Mouse (Mus musculus) kidney, adult 9 months (tissue): ENCODE data around the gene Ces2h.

Experiments
- DNase-seq: peaks from one replicate; pipeline ENCODE4 v3.0.0; 2022

The Ces2h gene

DNA sequence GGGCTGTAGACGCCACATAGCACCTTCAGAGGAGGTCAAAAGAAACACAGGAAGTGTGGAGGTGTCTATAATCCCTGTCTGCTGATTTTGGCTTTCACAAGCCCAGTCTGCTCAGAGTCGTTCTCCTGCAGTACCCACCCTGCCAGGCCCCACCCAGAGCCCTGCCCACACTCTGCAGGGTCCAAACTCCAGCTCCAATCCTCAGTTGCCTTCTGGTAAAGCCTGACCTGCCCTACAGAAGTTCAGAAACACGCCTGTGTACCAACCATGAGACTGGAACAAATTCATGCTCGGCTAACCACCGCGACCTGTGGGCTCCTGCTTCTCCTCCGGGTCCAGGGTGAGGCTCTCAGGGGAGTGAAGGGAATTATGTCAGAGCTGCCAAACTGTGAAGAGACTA, at the start of gene Ces2h:
Gene Ces2h (plus strand): TSS at position 268 of the 400 bp plus-strand sequence.
- DNase-seq = peak; percentile 92

- DNase-seq = peak; percentile 39
These were observed 39.1 kb upstream of the Ces2h start, which contains the start of gene Ces2g for GRCm38 (mm10) chr8:104961537-104961961. TSS of gene Ces2g (plus strand) at chr8:104961718.

GRCm38 (mm10) chr8:104962229-104962901, 38.3 kb upstream of the Ces2h start:
- no peak for DNase-seq

- DNase-seq = no peak
These were observed 37.2 kb upstream of the Ces2h start for GRCm38 (mm10) chr8:104963375-104963894.

DNA sequence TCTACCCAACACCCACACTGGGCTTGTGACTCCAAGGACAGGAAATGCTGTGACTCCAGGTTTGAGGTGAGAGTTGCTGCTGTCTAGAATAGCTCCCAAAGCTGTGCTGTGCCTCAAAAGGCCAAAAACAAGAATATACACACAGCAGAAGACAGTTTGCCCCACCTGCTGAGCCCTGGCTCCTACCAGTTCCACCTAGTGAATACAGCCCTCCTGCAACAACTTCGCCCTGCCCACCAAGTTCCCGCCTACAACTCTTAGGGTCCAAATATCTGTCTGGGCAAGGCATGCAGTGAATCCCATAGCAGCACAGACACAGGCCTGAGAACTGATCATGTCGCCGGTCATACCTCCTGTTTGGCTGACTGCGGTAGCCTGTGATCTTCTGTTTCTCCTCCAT, 16.5 kb upstream of the Ces2h start:
- DNase-seq = peak; percentile 54

DNA sequence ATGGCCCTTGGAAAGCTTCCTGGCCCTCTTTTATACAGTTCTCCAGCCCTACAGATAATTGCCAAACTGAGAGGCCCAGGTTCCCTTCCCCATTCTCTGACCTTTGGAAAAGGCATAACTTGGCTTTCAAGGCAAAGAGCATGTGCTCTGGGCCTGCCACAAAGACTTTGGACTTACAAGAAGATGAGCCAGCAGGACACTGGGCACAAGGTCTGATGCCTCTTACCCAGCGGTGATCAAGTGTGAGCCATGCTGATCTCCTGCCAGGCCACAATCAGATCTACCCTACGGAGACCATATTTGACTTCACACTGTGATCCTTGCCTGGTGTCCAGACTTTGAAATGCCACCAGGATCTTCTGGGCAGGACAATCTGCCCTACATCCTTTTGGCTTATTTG, 15.7 kb upstream of the Ces2h start:
- peak; percentile 95 for DNase-seq

GRCm38 (mm10) chr8:104998191-104998590, 2.5 kb upstream of the Ces2h start:
- peak; percentile 72 for DNase-seq

DNA sequence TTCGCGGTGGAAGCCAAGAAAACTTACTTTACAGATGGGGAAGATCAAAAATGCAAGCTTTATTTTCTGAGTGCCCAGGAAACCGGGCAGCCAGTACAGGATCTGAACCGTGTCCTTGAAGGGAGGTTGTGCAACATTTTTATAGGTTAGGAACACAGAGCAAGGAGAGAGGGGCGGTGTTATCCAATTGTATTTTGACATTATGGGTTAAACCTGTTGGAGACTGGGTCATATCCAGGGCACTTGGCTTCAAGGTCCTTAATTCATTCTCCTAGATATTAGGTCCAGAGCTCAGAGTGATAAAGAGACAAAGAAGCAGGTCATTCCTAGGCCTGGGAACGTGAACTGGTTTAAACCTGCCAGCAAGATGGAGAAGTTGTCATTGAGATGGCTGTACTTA, 1.5 kb upstream of the Ces2h start:
- peak; percentile 35 for DNase-seq

DNA sequence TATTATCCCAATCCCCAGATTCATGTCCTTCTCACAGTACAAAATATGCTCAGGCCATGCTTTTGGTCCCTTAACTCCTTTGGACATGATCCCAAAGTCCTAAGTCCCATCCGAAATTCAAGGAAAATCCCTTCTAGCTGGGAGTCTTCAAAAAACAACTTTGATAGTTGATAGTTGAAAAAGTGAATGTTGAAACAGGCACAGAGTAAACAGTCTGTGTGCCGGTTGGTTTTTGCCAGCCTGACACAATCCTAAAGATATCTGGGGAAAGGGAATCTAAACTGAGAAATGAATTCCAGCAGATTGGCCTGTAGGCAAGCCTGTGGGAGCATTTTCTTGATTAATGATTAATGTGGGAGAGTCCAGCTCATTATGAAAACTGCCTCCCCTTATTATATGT, 9.3 kb downstream of the Ces2h start:
- peak; percentile 83 for DNase-seq

DNA sequence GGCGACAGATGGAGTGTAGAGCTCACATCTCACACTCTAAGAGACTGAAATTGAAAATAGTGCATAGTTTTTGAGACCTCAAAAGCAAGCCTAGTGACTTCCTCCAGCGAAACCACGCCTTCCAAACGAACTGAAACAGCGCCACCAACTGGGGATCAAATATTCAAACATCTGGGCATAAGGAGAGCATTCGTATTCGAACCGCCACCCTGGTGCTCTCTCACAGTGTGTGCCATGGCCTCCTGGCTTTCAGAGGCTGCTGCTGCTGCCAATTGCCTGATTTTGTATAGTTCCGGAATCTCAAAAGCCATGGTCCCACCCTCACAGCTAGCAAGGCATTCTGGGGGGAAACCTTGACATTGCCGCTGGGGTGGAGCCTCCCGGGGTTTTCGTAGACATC, 10.5 kb downstream of the Ces2h start:
- DNase-seq = peak; percentile 62

- no peak for DNase-seq
These were observed 13.7 kb downstream of the Ces2h start for GRCm38 (mm10) chr8:105014391-105014790.

- peak; percentile 64 for DNase-seq
These were observed 21.3 kb downstream of the Ces2h start for GRCm38 (mm10) chr8:105021954-105022353.

GRCm38 (mm10) chr8:105023087-105023486, 22.4 kb downstream of the Ces2h start:
- peak; percentile 82 for DNase-seq

DNA sequence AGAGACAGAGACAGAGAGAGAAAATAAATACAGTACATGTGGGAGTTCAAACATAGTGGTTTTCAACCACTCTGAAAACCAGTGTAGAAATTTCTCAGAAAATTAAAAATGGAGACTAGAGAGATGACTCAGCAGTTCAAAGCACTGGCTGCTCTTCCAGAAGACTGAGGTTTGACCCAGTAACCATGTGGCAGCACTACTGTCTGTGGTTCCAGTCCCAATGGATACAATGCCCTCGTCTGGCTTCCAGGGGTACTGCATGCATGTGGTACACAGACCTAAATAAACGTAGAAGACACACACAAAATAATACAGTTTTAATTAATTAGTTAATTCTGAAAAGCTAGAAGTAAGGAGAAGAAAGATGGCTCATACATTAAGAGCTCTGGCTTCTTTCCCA, 24.4 kb downstream of the Ces2h start:
- peak; percentile 59 for DNase-seq

- DNase-seq = no peak
These were observed 42.9 kb downstream of the Ces2h start for GRCm38 (mm10) chr8:105043510-105043909.

GRCm38 (mm10) chr8:105045824-105046401, 45.3 kb downstream of the Ces2h start:
- DNase-seq = no peak

DNA sequence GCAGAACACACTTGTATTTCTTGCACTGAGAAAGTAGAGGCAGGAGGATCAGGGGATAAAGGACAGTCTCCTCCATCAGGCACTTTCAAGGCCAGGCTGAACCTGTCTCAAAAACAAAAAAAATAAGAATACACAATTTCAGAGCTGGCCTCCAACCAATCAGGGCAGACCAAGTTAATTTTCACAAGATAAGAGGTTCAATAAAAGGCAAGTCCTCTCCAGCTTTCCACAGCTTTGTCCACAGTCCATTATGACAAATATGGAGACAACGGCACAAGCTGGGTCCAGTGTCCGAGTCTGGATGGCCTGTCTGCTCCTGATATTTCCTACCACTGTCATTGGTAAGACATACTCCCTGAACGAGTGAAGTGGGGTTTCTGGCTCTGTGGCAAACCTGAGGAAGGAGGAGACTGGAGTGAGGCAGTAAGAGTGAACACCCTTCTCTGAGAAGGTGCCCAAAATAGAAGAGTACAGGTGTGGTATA, 47.8 kb downstream of the Ces2h start, which contains the start of gene Ces3a:
Gene Ces3a (plus strand): TSS at position 231 of the 484 bp plus-strand sequence.
- DNase-seq = no peak

GRCm38 (mm10) chr8:105056211-105056610, 55.6 kb downstream of the Ces2h start:
- no peak for DNase-seq

DNA sequence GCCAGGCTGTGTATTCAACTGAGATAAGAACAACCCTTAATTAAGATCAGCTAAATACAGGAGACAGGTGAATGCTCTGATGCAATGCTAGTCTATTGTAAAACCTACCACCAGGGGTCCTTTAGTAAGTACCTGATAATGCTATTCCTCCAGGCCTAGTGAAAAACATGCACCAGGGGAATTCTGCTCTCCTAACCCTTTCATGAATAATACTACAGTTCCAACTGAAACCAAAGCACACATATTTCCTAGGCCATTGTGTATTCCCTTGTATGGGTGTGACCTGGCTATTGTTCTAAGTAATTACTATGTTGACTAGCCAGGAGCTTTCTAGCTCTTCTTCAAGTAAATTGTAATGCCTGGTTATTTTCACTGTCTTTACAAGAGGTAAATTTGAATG, 59.4 kb downstream of the Ces2h start:
- no peak for DNase-seq

- peak; percentile 84 for DNase-seq
These were observed 66.1 kb downstream of the Ces2h start for GRCm38 (mm10) chr8:105066761-105067160.

GRCm38 (mm10) chr8:105067905-105068304, 67.3 kb downstream of the Ces2h start:
- peak; percentile 61 for DNase-seq

DNA sequence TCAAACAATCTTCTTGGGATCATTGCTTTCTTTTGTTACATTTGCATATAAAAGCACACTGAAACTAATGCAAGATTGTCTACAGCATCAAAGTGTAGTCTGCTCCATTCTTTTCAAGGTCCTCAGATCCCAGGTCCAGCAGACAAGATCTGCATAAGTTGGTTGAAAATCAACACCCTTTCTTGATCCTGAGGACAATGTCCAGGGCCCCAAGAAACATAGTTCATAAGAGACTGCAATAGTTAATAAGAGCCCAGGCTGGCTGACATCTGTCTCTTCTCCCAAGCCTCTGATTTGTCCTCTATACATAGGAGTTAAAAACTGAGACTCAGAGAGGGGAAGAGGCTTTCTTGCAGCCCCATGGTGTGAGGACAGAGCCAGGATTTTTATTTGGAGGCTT, 68.3 kb downstream of the Ces2h start:
- DNase-seq = peak; percentile 57
